Mouse (Mus musculus) NIH3T3 (cell line): ENCODE measurements around the gene Adipor1.
A peak's percentile ranks its signal among the peaks of the same experiment; 100 is the strongest.
"Not testable (repeated sequence)": the region's sequence is repeated elsewhere in the genome, so short reads cannot be mapped to it uniquely, and the experiment has no call there.

Source experiments
- DNase-seq: peaks from one replicate; pipeline ENCODE4 v3.0.0-alpha.2; 2012; ENCODE audit warnings: low read depth

The Adipor1 gene

DNA sequence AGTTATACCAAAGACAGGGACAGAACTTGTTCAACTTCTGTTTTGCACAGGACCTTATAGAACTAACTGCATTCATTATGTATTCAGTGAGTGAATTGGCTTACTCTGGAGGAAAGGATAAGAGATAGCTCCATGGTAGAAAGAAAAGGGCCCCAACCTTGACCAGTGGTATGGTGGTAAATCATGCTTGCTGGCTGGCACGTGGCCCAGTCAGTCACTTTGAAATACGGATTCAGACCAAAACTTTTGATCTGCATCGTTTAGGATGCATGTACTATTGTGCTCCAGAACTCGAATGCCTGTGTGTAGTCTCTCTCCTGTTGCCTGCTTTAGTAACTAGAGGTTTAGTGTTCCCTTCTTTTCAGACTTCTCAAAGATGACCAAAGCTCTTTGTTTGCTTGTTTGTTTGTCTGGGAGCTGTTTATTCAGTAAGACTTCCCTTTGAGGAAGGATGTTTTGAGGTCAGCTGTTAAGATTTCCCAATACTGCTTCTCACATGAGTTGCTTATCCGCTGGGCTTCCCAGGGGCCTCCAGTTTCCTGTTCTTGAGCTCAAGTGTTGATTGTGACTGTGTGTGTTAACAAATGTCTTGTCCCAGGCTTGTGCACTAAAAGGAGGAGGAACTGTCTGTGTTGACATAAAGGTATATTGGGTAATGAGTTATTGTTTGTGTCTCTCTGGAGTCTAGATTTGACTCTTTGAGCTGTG is 4.7 kb downstream of the Adipor1 start:
- DNase-seq: peak; percentile 39

DNA sequence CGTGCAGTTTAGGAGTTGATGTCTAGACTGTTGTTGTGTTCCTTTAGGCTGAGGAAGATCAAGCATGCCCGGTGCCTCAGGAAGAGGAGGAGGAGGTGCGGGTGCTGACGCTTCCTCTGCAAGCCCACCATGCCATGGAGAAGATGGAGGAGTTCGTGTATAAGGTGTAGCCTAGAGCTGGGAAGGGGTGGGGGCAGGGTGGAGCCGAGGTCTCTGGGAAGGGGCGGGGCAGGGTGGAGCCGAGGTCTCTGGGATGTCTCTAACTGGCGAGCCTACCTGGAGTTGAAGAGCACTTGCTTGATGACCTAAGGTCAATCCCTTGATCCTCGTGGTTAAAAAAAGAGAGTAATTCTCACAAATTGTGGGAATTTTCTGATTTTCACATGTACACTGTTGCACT is 8.7 kb downstream of the Adipor1 start:
- DNase-seq: no peak

- DNase-seq: no peak
Observed at GRCm38 (mm10) chr1:134426289-134426688, 11.1 kb downstream of the Adipor1 start.

DNA sequence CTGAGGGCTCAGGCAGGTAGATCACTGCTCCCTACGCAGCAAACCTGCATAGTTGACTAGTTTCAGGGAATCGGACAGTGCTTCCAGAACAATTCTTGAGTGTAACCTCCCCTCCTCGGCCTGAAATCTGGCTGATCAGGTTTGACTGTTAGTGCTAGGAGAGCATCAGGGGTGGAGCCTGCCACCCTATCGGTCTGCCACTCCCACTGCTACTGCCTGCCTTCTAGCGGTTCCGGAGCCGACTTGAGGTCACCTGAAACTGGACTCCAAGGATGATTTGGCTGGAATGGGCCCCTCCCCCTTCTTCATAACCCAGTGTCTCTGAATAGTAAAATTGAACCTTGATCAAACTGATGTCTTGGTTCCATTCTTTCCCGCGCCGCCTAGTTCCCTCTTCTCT is 17.8 kb downstream of the Adipor1 start:
- no peak for DNase-seq

- peak; percentile 31 for DNase-seq
Observed at GRCm38 (mm10) chr1:134433473-134433872, 18.3 kb downstream of the Adipor1 start.

GRCm38 (mm10) chr1:134435414-134435813 is 20.2 kb downstream of the Adipor1 start:
- peak; percentile 67 for DNase-seq

- DNase-seq: no peak
Observed at GRCm38 (mm10) chr1:134440437-134440836, 25.3 kb downstream of the Adipor1 start.

DNA sequence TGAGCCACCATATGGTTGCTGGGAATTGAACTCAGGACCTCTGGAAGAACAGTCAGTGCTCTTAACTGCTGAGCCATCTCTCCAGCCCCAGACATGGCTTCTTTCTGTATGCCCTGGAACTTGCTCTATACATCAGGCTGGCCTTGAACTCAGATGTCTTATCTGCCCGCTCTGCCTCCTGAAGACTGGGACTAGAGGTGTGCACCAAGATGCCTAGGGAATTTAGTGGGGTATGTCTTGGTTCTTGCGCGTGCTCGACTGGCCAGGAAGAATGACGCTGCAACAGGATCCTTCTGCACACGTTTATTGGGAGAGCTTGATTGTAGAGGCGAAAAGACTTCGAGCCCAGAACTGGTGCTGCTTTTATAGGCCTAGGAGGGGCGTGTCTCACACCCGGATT is 26.6 kb downstream of the Adipor1 start:
- DNase-seq: not testable (repeated sequence)

GRCm38 (mm10) chr1:134442394-134442793 is 27.2 kb downstream of the Adipor1 start:
- no peak for DNase-seq

- DNase-seq: not testable (repeated sequence)
Observed at GRCm38 (mm10) chr1:134443288-134443687, 28.1 kb downstream of the Adipor1 start.

DNA sequence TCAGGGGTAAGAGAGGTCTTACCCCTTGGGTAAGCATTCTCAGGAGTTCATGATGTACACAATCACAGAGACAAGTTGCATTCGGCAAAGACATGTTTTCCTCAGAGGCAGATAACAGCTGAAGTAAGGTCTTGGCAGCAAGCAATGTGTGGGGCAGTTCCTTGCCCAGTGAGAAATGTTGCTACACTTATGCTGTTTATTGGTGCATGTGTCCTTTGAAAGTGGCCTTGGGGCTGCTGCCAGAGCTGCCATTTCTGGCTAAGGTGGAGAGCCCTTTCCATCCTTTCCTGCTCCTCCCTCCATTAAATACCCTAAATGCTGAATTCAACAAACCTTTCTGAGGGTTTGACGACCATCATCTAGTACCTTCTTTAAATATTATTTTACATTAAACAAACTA is 30.2 kb downstream of the Adipor1 start:
- no peak for DNase-seq

DNA sequence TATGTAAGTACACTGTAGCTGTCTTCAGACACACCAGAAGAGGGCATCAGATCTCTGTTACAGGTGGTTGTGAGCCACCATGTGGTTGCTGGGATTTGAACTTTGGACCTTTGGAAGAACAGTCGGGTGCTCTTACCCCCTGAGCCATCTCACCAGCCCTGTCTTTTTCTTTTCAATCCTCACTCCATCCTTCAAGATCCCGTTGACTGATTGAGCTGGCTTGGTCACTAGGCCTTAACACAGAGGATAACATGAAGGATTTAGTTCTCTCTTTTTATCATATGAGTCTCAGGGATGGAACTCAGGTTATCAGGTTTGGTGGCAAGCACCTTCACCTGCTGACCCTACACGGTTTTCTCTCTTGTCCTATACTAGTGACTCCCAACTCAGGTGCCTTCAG is 33.4 kb downstream of the Adipor1 start:
- DNase-seq: not testable (repeated sequence)

GRCm38 (mm10) chr1:134450201-134450600 is 35.0 kb downstream of the Adipor1 start:
- peak; percentile 64 for DNase-seq

- peak; percentile 77 for DNase-seq
Observed at GRCm38 (mm10) chr1:134450986-134451385, 35.8 kb downstream of the Adipor1 start.

GRCm38 (mm10) chr1:134454904-134455824 is 40.0 kb downstream of the Adipor1 start, which contains the start of gene Klhl12:
Gene Klhl12 (plus strand): TSS chr1:134455531.
- DNase-seq: peak; percentile 97

DNA sequence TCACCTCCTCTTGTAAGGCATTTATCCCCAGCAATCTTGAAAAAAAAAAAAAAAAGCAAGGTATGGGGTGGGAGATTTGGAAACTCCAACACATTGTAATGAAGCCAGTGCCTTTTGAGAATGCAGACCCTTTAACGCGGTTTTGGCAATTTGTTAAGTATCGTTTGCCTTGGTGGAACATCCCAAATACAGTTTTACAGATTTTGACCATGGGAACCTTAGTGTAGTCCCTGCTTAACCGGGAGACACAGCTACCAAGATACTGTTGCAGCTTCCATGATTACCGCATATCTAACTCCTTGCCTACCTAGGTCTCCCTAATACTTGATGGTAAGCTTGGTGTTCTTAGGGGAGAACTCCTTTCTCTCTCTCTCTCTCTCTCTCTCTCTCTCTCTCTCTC is 40.9 kb downstream of the Adipor1 start:
- no peak for DNase-seq

DNA sequence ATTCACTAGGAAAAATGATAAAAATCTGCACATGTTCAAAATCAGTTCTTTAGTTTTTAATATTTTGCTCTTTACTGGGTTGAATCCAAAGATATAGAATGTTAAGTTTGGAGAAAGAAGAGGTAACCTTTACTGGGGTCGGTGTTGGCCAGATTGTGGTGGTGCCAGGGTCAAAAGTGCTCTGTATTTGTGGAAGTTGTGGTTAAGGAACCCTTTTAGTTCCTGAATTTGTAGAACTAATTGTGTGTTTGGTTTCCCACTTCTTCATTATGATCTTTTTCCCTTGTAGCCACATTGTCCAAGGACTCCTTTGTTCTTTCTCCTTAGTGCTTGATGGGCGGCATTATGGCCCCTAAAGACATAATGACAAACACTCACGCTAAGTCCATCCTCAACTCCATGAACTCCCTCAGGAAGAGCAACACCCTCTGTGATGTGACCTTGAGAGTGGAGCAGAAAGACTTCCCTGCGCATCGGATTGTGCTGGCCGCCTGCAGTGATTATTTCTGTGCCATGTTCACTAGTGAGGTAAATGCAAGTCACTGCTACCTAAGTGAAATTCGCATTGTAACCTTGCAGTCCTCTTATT is 43.1 kb downstream of the Adipor1 start:
- DNase-seq: no peak

GRCm38 (mm10) chr1:134460294-134461284 is 45.4 kb downstream of the Adipor1 start:
- no peak for DNase-seq
